Mouse (Mus musculus): ENCODE data around the gene Gm10073.
A peak's percentile ranks its signal among the peaks of the same experiment; 100 is the strongest.
"Not testable (repeated sequence)": the region's sequence is repeated elsewhere in the genome, so short reads cannot be mapped to it uniquely, and the experiment has no call there.

The Gm10073 gene

GRCm38 (mm10) chr8:106599265-106599979 is 26.2 kb upstream of the Gm10073 start:
- no peak for DNase-seq (ENCODE audit: low spot score in 2 of 2)

DNA sequence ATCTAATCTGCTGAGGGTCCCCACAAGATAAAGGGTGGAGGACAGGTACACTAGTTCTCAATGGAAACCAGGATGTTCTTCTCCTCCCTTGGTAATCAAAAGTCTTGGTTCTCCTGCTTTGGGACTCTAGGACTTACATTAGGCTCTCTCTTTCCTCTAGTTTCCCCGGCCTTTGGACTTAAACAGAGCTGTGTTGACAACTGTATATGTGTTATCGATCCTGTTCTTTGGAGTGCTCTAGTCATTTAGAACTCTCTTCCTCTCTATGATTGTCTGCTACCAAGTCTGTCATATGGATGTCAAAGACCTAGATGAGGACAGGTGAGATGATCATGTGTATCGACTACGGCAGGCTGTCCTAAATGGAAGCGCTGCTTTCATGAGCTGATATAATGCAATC is 23.8 kb upstream of the Gm10073 start:
- DNase-seq (ENCODE audit: low spot score in 2 of 2), result no peak

DNA sequence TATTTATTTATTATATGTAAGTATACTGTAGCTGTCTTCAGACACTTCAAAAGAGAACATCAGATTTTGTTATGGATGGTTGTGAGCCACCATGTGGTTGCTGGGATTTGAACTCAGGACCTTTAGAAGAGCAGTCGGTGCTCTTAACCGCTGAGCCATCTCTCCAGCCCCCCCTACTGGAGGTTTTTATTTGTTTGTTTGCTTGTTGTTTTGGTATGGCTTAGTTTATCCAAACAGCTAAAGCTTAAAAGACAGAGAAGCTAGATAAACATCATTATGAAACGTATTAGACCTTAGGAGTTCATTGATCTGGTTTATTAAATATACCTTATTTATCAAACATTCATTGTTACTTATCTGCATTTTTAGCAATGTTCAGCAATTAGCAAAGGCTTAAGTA is 22.4 kb upstream of the Gm10073 start:
- not testable (repeated sequence) for DNase-seq (ENCODE audit: low spot score in 2 of 2)

- DNase-seq (ENCODE audit: low spot score in 2 of 2), result no peak
Observed at GRCm38 (mm10) chr8:106592458-106592857, 19.2 kb upstream of the Gm10073 start.

DNA sequence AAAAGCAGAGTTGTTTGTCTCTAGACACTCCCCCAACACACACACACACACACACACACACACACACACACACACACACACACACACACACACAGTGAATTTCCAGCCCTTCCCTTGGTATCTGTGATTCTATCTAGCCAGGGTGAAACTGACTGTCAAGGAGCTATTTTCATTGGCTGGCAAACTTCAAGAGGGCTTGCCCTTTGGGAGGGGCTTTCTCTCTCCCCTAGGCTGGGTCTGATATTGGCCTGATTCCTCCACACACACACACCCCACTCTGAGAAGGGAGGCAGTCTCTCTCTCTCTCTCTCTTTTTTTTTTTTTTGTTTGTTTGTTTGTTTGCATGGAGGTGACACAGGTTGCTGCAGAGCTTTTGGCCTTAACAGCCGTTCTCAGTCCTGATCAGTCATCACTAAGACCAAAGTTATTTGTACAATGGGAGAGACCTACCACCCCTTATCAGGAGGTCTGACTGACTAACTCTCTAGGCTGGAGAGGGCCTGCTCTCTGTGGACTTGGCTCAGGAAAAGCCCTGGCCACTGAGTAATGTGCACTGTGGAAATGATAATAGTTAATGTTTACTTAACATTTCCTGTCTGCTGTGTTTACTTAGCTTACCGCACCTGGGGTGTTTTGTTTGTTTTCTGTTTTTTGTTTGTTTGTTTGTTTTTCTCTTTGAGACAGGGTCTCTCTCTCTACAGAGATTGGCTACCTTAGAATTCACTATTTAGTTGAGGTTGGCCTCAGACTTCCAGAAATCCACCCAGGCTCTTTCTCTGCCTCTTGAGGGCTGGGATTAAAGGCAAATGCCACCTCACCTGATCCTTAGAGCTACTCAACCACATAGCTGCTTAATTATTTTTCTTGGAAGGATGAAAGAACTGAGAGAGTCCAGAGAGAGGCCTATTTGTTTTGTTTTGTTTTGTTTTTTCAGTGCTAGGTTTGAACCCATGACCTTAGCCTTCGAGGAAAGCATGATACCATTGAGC is 15.5 kb upstream of the Gm10073 start:
- DNase-seq (ENCODE audit: low spot score in 2 of 2), result no peak

DNA sequence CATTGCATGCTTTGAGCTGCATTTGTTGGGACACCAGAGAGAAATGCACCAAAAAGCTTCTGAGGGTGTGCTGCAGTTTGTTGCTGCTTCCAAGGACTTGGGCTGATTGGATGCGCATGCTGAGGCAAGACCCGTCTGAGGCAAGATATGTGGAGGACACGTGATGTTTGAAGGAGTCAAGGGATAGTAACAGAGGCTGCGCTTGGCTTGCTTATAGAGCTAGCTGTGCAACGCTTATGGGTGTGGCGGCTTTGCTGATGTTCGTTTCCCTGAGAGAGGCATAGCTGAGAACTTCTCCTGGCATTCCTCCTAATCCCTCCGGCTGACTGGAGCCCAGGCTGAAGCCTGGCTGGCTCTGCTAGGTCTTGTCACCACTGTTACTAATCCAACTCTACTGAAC is 13.6 kb upstream of the Gm10073 start:
- no peak for DNase-seq (ENCODE audit: low spot score in 2 of 2)

DNA sequence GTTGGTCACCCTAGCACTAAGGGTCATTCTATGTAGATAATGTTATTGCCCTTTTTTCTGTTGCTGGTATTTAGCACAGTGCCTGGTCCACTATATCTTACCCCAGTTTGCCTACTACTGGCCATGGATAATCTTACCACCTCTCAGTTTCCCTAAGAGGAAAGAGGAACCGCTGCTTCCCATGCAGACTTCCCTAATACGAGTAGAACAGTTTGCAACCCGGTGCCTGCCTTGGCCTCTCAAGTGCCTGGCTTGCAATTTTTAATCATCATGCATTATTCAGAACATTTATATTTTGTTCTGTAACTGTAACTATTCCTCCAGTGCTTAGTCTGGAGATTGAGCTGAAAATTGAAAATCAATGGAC is 12.4 kb upstream of the Gm10073 start:
- no peak for DNase-seq (ENCODE audit: low spot score in 2 of 2)

- no peak for DNase-seq (ENCODE audit: low spot score in 2 of 2)
Observed at GRCm38 (mm10) chr8:106584942-106585670, 11.8 kb upstream of the Gm10073 start.

GRCm38 (mm10) chr8:106581344-106582088 is 8.3 kb upstream of the Gm10073 start:
- no peak for DNase-seq (ENCODE audit: low spot score in 2 of 2)

GRCm38 (mm10) chr8:106579510-106579909 is 6.2 kb upstream of the Gm10073 start:
- DNase-seq (ENCODE audit: low spot score in 2 of 2), result no peak

GRCm38 (mm10) chr8:106576849-106577555 is 3.7 kb upstream of the Gm10073 start:
- no peak for DNase-seq (ENCODE audit: low spot score in 2 of 2)

GRCm38 (mm10) chr8:106574283-106574682 is 1.0 kb upstream of the Gm10073 start:
- no peak for DNase-seq (ENCODE audit: low spot score in 2 of 2)

- DNase-seq (ENCODE audit: low spot score in 2 of 2), result not testable (repeated sequence)
Observed at GRCm38 (mm10) chr8:106572175-106572574, 1.1 kb downstream of the Gm10073 start.

DNA sequence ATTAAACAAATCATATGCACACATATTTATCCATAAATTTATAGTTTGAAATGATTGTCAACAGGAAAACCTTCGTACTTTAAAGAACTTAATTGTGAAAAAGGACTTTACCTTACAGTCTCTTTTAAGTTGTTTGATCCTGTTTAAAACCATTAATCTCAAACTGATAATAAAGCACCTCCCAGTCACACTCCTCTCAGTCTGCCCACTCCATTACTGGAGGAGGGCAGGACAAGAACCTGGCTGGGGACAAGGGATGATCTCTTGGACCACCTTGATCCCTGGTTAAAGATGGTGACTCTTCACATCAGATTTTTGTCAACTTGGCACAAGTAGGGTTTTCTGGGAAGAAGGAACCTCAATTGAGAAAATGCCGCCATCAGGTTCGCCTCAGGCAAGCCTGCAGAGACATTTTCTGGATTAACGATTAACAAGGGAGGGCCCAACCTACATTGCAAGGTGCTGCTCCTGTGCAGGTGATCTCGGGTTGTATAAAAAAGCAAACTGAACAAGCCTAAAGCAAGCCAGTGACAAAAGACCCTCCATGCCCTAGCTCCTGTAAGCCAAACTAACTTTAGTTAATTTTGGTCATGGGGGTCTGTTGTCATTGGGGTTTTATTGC is 1.6 kb downstream of the Gm10073 start:
- no peak for DNase-seq (ENCODE audit: low spot score in 2 of 2)

GRCm38 (mm10) chr8:106570386-106570785 is 2.9 kb downstream of the Gm10073 start:
- no peak for DNase-seq (ENCODE audit: low spot score in 2 of 2)

GRCm38 (mm10) chr8:106569006-106569405 is 4.3 kb downstream of the Gm10073 start:
- no peak for DNase-seq (ENCODE audit: low spot score in 2 of 2)

DNA sequence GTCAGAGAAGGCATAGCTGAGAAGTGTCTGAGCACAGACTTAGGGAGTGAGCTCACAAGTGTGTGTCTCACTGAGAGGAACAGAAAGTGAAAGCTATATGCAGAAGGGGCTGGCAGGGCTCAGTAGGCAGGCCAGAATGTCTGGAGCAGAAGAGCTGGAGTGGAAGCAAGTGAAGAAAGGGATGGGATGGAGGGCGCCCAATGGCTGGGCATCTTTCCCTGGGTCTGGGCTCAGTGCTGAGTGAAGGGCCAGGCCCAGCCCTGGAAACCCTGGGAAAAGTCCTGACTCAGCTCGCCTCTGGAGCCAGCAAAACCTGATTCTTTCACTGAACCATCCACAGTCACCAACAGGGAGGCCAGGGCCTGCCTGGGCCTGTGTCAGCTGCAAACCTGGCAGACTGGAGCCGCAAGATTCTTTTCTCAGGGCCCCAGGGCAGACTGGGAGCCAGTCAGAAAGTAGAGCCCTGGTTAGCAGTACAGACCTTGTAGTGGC is 9.5 kb downstream of the Gm10073 start:
- DNase-seq (ENCODE audit: low spot score in 2 of 2), result no peak

- peak; percentile 10 to 12 for DNase-seq (ENCODE audit: low spot score in 2 of 2)
Observed at GRCm38 (mm10) chr8:106561097-106561865, 12.0 kb downstream of the Gm10073 start.

DNA sequence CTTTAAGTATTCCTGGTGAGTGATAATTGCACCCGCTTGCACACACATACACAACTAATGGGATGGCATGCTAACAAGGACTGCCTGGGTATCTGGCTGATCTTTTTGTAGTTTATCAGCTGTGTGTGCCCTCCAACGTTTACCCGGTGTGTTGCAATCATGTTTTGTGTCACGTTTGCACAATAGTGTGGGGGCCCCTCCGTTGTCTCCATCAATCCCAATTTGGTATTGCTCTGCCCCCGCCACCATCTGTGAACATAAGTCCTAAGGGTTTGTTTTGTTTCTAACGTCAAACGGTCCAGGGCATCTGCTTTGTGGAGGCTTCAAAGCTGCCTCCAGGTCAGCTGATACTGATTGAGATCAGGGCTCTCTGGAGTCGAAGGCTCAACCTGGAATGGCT is 13.4 kb downstream of the Gm10073 start:
- DNase-seq (ENCODE audit: low spot score in 2 of 2), result no peak
